Mouse (Mus musculus) leukemia stem cell, adult 10-12 weeks (primary cell): Measurements from ENCODE around the gene Fhl1. TPM values are rescaled to one million over a fixed set of nuclear protein-coding genes. Genes with fewer than 3 reads are reported as not detected.

Source experiments
- polyA plus RNA-seq: library from polyadenylated mRNA; stranded (reverse); fragments of >175 nt; gene quantifications from 2 replicates; pipeline ENCODE4 v1.2.3, GENCODE M21; 2012; ENCODE audit warnings: low replicate concordance

The Fhl1 gene
- polyA plus RNA-seq: 0.10 TPM in 1 of 2 replicates, not detected in the other

GRCm38 (mm10) chrX:56731306-56732201 is at the start of gene Fhl1:
TSS of gene Fhl1 (plus strand) at chrX:56731787.

DNA sequence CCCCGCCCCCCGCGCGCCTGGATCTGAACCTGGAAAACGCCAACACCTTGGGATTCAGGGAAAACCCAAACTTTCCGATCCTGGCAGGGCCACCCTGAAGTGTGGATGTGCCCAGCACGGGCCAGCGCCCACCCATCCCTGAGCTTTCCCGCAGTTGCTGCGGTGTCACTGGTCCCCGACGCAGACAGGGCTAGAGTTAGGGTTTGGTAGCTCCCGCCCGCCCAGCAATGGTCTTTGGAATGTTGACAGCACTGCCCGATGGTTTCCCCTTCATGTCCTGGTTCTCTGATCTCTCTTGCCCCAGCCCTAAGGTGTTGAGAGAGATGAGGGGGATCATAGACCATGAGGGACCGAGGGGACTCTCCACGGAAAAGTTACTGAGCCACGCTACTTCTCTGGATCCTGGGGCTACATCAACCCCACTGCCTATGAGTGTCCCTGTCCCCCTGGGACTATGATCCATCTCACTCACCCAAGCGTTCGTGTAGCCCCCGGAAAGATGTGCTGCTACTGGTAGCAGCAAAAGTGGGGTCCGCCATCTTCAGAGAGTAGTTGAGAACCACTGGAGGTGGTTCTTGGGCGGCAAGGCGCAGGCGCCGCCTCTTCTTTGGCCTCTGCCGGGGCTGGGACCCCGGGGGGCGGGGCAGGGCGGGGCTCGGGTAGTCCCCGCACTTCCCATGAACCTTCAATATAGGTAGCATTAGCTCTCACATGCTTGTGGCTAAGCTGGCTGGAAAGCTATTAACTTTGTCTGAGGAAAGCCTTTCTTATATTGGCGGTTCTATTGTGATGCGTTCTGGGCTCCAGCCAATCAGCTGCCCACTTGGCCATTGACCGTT is 90.4 kb downstream of the Fhl1 start, which contains the start of gene Map7d3:
Gene Map7d3, minus strand, starts transcription at position 562 of the 839 bp plus-strand sequence.

Other genes starting within 250 kb of the Fhl1 start
- not detected in 2 replicates for gene Gm10477, start 207.0 kb upstream of the Fhl1 start, polyA plus RNA-seq
- gene Gm648, start 182.2 kb upstream of the Fhl1 start, polyA plus RNA-seq: not detected in 2 replicates
- 0.11 and 1.3 TPM in 2 replicates for gene Mmgt1, start 133.7 kb upstream of the Fhl1 start, polyA plus RNA-seq
- gene Slc9a6, start 122.0 kb upstream of the Fhl1 start, polyA plus RNA-seq: 4.3 and 39.6 TPM in 2 replicates
- gene Map7d3, start 90.5 kb downstream of the Fhl1 start, polyA plus RNA-seq: not detected in 2 replicates
- gene Adgrg4, start 138.4 kb downstream of the Fhl1 start, polyA plus RNA-seq: not detected in 2 replicates